Mouse (Mus musculus) G1E-ER4 (cell line): ENCODE data around the gene Olfr345. TPM values are rescaled to one million over a fixed set of nuclear protein-coding genes. Genes with fewer than 3 reads are reported as not detected.

ENCODE experiments used
- GATA1 ChIP-seq: IDR thresholded peaks from one replicate; pipeline ENCODE4 v1.8.0; 2012; ENCODE audit warnings: low read length, inconsistent platforms
- polyA plus RNA-seq: library from polyadenylated mRNA; stranded (reverse); fragments of >175 nt; gene quantifications from 2 replicates; pipeline ENCODE4 v1.2.3, GENCODE M21; 2012

Gene Olfr345
- not detected in 2 replicates for polyA plus RNA-seq

GRCm38 (mm10) chr2:36639741-36640140 lies at the start of gene Olfr345:
Gene Olfr345, plus strand, starts transcription at chr2:36640041.
- no peak for TF ChIP-seq GATA1

GRCm38 (mm10) chr2:36685488-36685887 lies 45.6 kb downstream of the Olfr345 start, which contains the start of gene Olfr346:
Gene Olfr346, plus strand, starts transcription at chr2:36685788.
- TF ChIP-seq GATA1 = no peak

Other genes starting within 250 kb of the Olfr345 start
- gene Olfr339, start 221.1 kb upstream of the Olfr345 start, polyA plus RNA-seq = not detected in 2 replicates
- not detected in 2 replicates for gene Olfr340, start 187.5 kb upstream of the Olfr345 start, polyA plus RNA-seq
- gene Olfr341, start 157.6 kb upstream of the Olfr345 start, polyA plus RNA-seq = not detected in 2 replicates
- not detected in 2 replicates for gene Olfr342, start 115.0 kb upstream of the Olfr345 start, polyA plus RNA-seq
- gene Olfr344, start 73.4 kb upstream of the Olfr345 start, polyA plus RNA-seq = not detected in 2 replicates
- gene Olfr346, start 45.7 kb downstream of the Olfr345 start, polyA plus RNA-seq = not detected in 2 replicates
- gene Olfr347, start 91.9 kb downstream of the Olfr345 start, polyA plus RNA-seq = not detected in 2 replicates
- gene Olfr348, start 144.2 kb downstream of the Olfr345 start, polyA plus RNA-seq = not detected in 2 replicates
- gene Olfr50, start 150.5 kb downstream of the Olfr345 start, polyA plus RNA-seq = not detected in 2 replicates
- not detected in 2 replicates for gene Olfr3, start 177.0 kb downstream of the Olfr345 start, polyA plus RNA-seq
- gene Olfr350, start 206.3 kb downstream of the Olfr345 start, polyA plus RNA-seq = not detected in 2 replicates
- not detected in 2 replicates for gene Olfr351, start 222.6 kb downstream of the Olfr345 start, polyA plus RNA-seq
- gene Olfr352, start 228.4 kb downstream of the Olfr345 start, polyA plus RNA-seq = not detected in 2 replicates